Mouse (Mus musculus) left cerebral cortex, adult 9 months (tissue): ENCODE measurements around the gene Gde1.

Experiments used
- DNase-seq, 2 experiments: peaks; one replicate each; pipeline ENCODE4 v3.0.0; 2022; ENCODE audit warnings: low spot score in 2 of 2

Gene Gde1

DNA sequence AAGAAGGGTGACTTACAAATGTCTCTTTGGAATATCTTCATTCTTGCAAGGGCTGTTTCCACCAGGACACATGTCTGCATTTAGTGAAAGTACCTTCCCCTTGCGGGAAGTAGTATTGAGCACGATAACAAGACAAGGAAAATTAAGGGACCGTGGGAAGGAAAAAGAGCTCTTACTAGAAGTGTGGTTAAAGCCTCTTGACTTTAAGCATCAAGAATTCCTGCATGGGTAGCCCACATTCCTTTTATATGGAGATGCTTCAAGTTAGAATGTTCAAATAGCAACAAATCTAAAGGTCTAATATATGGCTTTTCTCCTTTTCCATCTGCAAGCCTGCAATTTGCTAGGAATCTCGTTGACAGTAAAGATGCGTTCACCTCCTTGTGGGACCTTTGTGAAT lies 910 bp upstream of the Gde1 start:
- DNase-seq: no peak

- no peak for DNase-seq
Measured at GRCm38 (mm10) chr7:118706051-118706450, 473 bp upstream of the Gde1 start.

GRCm38 (mm10) chr7:118704001-118704850 lies 1.4 kb downstream of the Gde1 start:
- DNase-seq: no peak

- no peak for DNase-seq
Measured at GRCm38 (mm10) chr7:118703144-118703561, 2.4 kb downstream of the Gde1 start.

DNA sequence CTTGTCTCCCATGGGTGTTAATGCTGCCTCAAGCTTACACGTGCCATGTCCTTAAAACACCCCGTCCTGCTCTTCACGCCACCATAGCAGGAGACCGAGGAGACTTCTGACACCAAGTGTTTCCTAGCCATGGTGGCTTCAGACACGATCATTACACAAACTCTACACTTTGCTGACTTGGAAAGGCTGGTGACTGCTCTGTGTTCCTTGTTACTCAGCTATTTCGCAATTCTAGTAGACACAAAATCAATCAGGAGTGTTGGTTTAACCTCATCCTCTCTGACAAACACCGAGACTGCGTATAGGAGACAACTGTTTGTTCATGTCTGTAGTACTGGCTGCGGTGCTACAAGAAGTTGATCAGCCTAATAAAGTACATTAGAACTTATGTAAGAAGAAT lies 6.7 kb downstream of the Gde1 start:
- no peak for DNase-seq

DNA sequence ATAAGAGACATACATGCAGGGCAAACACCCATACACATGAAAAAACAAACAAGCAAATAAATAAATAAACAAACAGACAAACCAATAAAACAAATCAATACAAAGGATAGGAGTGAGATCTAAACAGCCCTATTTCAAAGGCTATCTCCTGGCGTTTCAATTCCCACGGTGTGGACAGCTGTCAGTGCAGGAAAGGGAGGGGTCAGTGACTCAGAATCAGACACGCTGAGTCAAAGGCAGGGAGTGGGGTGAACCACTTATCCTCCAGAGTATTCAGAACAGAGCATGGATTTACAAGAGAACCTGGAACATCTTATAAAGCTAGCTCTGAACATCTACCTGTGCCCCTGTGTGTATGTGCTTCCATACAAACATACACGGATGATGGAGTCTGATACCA lies 8.4 kb downstream of the Gde1 start:
- no peak for DNase-seq

DNA sequence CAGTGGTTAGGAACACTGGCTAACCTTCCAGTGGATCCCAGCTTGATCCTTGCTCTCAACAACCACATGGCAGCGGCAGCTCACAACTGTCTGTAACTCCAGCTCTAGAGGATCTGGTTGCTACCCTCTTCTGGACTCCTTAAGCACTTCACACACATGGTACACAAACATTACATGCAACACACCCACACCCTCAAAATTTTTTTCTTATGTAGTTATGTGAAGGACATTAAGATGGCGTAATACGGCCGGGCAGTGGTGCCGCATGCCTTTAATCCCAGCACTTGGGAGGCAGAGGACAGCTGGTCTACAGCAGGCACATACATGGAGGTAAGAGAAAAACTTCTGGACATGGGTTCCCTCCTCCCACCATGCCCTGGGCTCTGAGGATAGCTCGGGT lies 9.4 kb downstream of the Gde1 start:
- no peak for DNase-seq

GRCm38 (mm10) chr7:118691287-118691686 lies 14.3 kb downstream of the Gde1 start:
- DNase-seq: no peak

- DNase-seq: no peak
Measured at GRCm38 (mm10) chr7:118689088-118689487, 16.5 kb downstream of the Gde1 start.

DNA sequence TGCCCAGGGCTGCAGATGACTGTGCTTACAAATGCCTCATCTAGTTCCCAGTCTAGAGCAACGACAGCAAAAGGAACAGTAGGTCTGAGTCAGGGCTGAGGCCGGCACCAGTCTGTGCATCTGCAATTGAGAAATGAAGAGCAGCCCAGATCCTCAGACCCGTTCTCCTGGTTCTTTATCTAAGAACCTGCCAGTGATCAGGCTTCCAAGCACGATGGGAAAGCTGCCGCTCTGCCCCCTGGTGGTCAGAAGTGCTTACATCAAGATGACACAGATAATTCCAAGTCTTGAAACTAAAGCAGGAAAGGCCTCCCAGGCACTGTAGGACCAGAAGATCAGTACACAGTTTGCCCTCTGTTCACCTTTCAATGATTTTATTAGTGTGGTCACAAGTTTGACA lies 17.4 kb downstream of the Gde1 start:
- peak in 1 of 2 experiments; percentile 92 for DNase-seq

- no peak for DNase-seq
Measured at GRCm38 (mm10) chr7:118676826-118677225, 28.8 kb downstream of the Gde1 start.

DNA sequence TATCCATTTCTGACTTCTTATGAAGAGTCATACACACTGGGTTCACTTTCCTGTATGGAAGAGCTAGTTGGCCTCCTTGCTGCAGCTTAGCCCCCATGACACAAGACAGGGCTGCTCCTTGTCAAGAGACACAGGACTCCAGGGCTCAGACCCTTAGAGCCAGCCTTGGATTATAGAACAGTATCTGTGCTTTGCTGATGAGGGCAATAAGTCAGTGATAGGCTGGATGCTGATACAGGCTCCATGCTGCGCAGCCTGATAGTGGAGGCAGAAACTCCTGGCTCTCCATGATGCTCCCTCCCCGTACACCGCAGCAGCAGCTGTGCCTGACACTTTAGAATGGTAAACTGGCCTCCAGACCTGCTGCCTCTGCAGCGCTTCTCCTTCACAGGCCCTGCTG lies 35.4 kb downstream of the Gde1 start:
- DNase-seq: no peak

- DNase-seq: no peak
Measured at GRCm38 (mm10) chr7:118667773-118668172, 37.8 kb downstream of the Gde1 start.

DNA sequence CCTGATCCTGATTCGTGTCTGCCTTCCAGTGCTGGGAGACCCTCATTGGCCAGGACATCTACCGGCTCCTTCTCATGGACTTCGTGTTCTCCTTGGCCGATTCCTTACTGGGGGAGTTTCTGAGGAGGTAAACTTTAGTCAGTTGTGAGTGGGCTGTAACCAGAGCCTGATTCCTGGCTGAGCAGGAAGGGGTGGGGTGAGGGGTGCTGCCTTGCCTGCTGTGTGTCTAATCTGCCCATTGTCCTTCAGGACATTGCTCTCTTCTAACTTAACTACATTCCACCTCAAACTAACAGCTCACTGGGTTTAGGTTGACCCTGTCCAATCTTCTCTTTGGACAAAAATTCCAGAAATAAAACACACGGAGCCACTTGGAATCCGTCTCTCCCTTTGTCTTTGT lies 48.8 kb downstream of the Gde1 start:
- DNase-seq: no peak

GRCm38 (mm10) chr7:118652572-118653295 lies 52.8 kb downstream of the Gde1 start:
- DNase-seq: no peak

GRCm38 (mm10) chr7:118650891-118651290 lies 54.7 kb downstream of the Gde1 start:
- peak in 1 of 2 experiments; percentile 55 for DNase-seq

GRCm38 (mm10) chr7:118650119-118650518 lies 55.5 kb downstream of the Gde1 start:
- DNase-seq: no peak

GRCm38 (mm10) chr7:118649328-118649727 lies 56.2 kb downstream of the Gde1 start:
- no peak for DNase-seq

DNA sequence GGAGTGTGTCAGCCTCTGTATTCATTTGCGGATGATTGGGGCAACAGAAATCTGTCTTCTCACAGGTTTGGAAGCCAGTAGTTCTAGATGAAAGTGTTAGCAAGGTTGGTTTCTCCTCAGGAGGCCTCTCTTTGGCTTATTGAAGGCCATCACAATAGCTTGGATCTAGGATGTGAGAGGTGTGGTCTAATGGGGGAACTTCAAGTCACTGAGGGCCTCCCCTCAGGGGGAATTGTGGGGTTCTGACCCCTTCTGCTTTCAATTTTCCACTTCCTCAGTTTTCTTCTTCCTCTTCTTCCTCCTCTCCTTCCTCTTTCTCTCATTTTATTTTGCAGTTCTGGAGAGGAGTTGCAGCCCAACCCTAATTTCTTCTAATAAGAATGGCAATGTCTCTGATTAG lies 59.3 kb downstream of the Gde1 start:
- no peak for DNase-seq
